Mouse (Mus musculus): ENCODE data around the gene Syngr2.

GRCm38 (mm10) chr11:117776085-117776792 is 33.2 kb upstream of the Syngr2 start:
- TF ChIP-seq CTCF (conservative IDR thresholded peaks at IDR 0.05; ENCODE audit: low read length) (no peak), POU5F1 (IDR thresholded peaks at IDR 0.05; ENCODE audit: borderline replicate concordance, low read length) (no peak)

Measured in E14TG2a.4 (cell line).